Mouse (Mus musculus) forebrain, embryonic 12.5 days (tissue): ENCODE data around the gene Hmga1. TPM values are rescaled to one million over a fixed set of nuclear protein-coding genes. Genes with fewer than 3 reads are reported as not detected.
A peak's percentile ranks its signal among the peaks of the same experiment; 100 is the strongest.

ENCODE experiments used
- ATAC-seq: fragments of 200-750 bp; cut with Nextera tagmentation; 2 replicates; pipeline ENCODE4 v1.8.0; 2017; ENCODE audit warnings: moderate TSS enrichment; ENCODE audit not compliant: low FRiP score
- H3K27ac ChIP-seq: fragments of 300-500 bp; sonication (generic); 2 replicates; pipeline ENCODE4 v1.5.1; 2016; ENCODE audit warnings: mild to moderate bottlenecking
- H3K27me3 ChIP-seq: fragments of 300-500 bp; sonication (generic); 2 replicates; pipeline ENCODE4 v1.6.1; 2016; ENCODE audit warnings: mild to moderate bottlenecking
- H3K36me3 ChIP-seq: fragments of 300-500 bp; sonication (generic); replicated peaks from 2 replicates; pipeline ENCODE4 v1.6.1; 2016; ENCODE audit warnings: mild to moderate bottlenecking
- H3K4me1 ChIP-seq: fragments of 300-500 bp; sonication (generic); 2 replicates; pipeline ENCODE4 v1.6.1; 2016
- H3K4me2 ChIP-seq: fragments of 300-500 bp; sonication (generic); 2 replicates; pipeline ENCODE4 v1.6.1; 2016; ENCODE audit warnings: mild to moderate bottlenecking, moderate library complexity
- H3K4me3 ChIP-seq: fragments of 300-500 bp; sonication (generic); replicated peaks from 2 replicates; pipeline ENCODE4 v1.5.1; 2016; ENCODE audit warnings: mild to moderate bottlenecking
- H3K9ac ChIP-seq: fragments of 300-500 bp; sonication (generic); 2 replicates; pipeline ENCODE4 v1.6.1; 2016; ENCODE audit warnings: mild to moderate bottlenecking
- H3K9me3 ChIP-seq: fragments of 300-500 bp; sonication (generic); 2 replicates; pipeline ENCODE4 v1.6.1; 2016
- WGBS: fragments of 180-500 bp; shearing (Covaris S2); methylation state at CpG from one replicate; pipeline ENCODE4 v1.1.7; 2016; 5-methylcytosine and 5-hydroxymethylcytosine counted together
- polyA plus RNA-seq: library from polyadenylated mRNA; unstranded; fragments of >200 nt; fragmentation: Nextera tagmentation; extraction: Ambion mirVana; gene quantifications from 2 replicates; pipeline ENCODE4 v1.2.1, GENCODE M21; 2016

Gene Hmga1
- polyA plus RNA-seq, 1 experiment from 2014 or later: 214 TPM

DNA sequence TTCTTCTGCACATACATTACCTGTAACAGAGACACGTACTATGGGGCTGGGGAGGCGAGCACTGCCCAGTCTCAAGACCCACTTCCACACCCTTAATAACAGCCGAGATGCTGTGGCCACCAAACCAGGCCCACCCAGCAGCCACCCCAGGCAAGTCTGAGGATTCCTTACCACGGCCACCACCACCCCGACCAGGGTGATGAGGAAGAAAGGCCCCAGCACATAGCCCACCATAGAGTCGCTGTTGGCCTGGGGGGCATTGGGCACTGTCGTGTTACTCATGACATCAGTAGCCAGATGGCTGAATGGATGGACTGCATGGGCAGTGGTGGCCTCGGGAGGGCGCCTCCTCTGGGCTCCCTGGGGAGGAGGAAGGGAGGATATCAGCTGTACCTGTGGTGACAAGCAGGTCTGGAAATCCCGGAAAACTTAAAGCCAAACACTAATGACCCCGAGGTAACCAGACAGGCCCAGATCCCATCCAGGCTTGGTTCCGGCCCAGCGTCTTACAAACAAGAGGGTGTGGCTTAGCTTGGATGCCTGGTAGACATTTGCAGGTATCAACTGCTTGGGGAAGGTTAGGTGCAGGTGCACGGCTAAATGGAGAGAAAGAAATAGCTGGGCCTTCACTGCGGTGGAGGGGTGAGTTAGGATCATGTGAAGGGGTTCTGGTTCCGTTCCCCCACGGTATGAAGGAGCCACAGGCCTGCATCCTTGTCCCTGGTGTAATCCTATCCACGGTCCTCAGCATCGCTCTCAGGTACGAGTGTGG, 8.3 kb downstream of the Hmga1 start:
- Histone ChIP-seq H3K36me3 (peaks cover 14% of the 10 kb centered on the region), H3K4me2 (peak overlapping the region; percentile 91), H3K9ac (peak overlapping the region; percentile 65), H3K4me1 (peaks cover 42% of the 10 kb centered on the region), H3K27me3 (peaks cover 5% of the 10 kb centered on the region; the same call in 1 of the 2 replicates), H3K4me3 (peak overlapping the region; percentile 58), H3K27ac (no peak overlapping the region), H3K9me3 (no peaks in the 10 kb centered on the region)
- 11% methylated on average over 20 of the region's 20 CpGs for WGBS
- ATAC-seq: no peak

DNA sequence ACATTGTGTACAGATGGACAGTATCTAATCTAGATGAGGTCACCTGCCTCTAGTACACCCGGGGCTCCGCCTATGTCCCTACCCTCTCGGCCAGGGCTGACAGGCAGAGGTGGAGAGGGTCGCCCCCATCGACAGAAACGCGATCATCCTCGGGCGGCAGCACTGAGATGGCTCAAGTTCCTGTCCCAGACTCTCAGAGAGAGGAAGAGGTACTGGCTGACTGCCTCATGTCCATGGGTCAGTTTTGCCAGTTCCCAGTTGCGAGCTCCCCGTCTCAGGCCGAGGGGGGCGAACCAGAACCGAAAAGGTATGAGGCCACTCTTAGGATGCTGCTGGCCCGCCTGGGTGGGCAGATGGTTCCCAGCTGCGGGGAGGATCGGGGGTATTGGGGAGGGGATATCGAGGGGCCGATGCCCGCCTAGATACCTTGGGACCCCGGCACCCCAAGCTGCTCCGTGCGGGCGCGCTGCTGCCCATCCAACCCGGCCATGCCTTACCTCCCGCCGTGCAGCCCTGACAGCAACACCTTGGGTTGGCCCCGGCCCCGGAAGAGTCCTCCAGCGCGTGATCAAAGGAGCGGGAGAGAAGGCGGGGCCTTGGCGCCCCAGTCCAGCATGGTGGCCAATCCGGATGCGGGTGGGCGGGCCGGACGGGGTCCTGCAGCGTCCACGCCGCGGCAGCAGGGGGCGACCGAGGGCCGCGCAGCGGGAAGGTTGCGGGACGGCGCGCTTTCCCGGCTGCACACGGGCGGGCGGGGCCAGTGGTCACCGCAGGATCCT, 9.1 kb downstream of the Hmga1 start, which contains the start of gene AI413582:
TSS of gene AI413582 (minus strand) at position 594 of the 779 bp plus-strand sequence.
- under 1% methylated on average over 58 of the region's 58 CpGs for WGBS
- H3K4me2 ChIP-seq: peak within 1 kb of the TSS; percentile 91
- H3K9ac ChIP-seq: peak within 1 kb of the TSS; percentile 65
- peak; percentile 95 for ATAC-seq
- H3K36me3 ChIP-seq: peaks cover 14% of the 10 kb centered on the region
- H3K9me3 ChIP-seq: no peaks in the 10 kb centered on the region
- peaks cover 5% of the 10 kb centered on the region; the same call in 1 of the 2 replicates for H3K27me3 ChIP-seq
- peaks cover 35% of the 10 kb centered on the region for H3K4me1 ChIP-seq
- peak within 1 kb of the TSS; percentile 58 for H3K4me3 ChIP-seq
- H3K27ac ChIP-seq: 0 out of 2 replicates have a peak within 1 kb of the TSS, but pooled peaks have one; percentile 39

DNA sequence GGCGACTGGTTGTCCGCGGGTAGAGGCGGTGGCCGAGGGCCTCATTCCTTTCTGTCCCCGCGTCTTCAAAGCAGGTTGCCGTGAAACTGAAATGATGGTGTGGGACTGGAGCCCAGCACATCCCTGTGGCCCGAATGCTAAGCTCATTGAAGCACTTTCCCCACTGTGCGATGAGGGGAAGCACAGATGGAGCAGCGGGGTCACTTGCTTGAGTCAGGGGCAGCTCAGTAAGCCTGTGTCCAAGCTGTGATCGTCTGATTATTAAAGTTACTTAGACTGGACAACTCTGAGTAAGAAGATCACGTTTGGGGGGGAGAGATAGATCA, 9.6 kb downstream of the Hmga1 start:
- 0 out of 2 replicates have a peak overlapping the region, but pooled peaks have one; percentile 25 for H3K27ac ChIP-seq
- H3K9me3 ChIP-seq: no peaks in the 10 kb centered on the region
- H3K4me3 ChIP-seq: peak overlapping the region; percentile 58
- peak overlapping the region; percentile 91 for H3K4me2 ChIP-seq
- H3K9ac ChIP-seq: peak overlapping the region; percentile 60
- no peak for ATAC-seq
- peaks cover 5% of the 10 kb centered on the region; the same call in 1 of the 2 replicates for H3K27me3 ChIP-seq
- peaks cover 11% of the 10 kb centered on the region for H3K36me3 ChIP-seq
- H3K4me1 ChIP-seq: peaks cover 34% of the 10 kb centered on the region
- under 1% methylated on average over 13 of the region's 13 CpGs for WGBS

DNA sequence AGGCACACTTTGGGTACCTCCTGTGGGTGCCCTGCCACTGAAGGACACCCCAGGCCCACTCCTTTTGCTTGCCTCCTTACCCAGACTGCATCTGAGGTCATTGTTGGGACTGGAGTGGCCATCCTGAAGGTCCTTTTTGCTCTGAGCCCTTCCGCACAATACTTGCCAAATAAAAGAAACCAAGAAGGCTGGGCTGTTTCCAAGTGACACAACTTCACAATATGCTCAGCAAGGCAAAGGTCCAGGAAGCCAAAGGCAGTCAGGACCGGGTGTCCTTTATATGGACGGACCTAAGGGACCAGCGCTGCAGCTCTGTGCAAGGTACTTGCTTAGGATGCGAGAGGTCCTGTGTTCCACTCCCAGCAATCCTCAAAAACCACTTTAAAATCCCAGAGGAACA, 11.9 kb downstream of the Hmga1 start:
- H3K4me1 ChIP-seq: peaks cover 29% of the 10 kb centered on the region

DNA sequence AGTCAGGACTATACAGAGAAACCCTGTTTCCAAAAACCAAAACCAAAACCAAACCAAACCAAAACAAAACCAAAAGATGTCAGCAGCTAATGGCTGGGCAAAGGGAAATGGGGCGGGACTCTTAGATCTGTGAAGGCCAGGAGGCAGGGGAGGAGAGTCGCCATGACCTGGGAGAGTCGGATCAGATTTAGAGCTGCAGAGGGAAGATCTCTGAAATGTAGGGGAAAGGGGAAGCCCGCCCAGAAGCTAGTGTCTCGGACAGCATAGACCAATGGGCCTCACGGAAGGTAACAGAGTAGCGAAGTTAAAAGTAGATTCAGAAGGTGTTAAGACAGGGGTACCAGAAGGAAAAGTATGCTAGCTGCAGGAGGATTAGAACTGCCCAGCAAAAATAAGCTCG, 15.0 kb downstream of the Hmga1 start:
- peaks cover 4% of the 10 kb centered on the region for H3K4me1 ChIP-seq
- H3K27ac ChIP-seq: no peak overlapping the region
- peaks cover 28% of the 10 kb centered on the region for H3K36me3 ChIP-seq
- H3K4me2 ChIP-seq: no peak overlapping the region
- H3K9ac ChIP-seq: no peak overlapping the region
- H3K27me3 ChIP-seq: peaks cover 5% of the 10 kb centered on the region; the same call in 1 of the 2 replicates
- no peaks in the 10 kb centered on the region for H3K9me3 ChIP-seq
- ATAC-seq: no peak
- H3K4me3 ChIP-seq: no peak overlapping the region
- WGBS: 84% methylated on average over 8 of the region's 8 CpGs

More for the DNA sequence above, 11.9 kb downstream of the Hmga1 start:
- no peak for ATAC-seq
- Histone ChIP-seq H3K36me3 (peaks cover 3% of the 10 kb centered on the region; the same call in 1 of the 2 replicates), H3K9me3 (no peaks in the 10 kb centered on the region), H3K4me3 (no peak overlapping the region), H3K9ac (no peak overlapping the region), H3K27ac (no peak overlapping the region), H3K4me2 (no peak overlapping the region), H3K27me3 (peaks cover 5% of the 10 kb centered on the region; the same call in 1 of the 2 replicates)
- WGBS: 91% methylated on average over 5 of the region's 5 CpGs

DNA sequence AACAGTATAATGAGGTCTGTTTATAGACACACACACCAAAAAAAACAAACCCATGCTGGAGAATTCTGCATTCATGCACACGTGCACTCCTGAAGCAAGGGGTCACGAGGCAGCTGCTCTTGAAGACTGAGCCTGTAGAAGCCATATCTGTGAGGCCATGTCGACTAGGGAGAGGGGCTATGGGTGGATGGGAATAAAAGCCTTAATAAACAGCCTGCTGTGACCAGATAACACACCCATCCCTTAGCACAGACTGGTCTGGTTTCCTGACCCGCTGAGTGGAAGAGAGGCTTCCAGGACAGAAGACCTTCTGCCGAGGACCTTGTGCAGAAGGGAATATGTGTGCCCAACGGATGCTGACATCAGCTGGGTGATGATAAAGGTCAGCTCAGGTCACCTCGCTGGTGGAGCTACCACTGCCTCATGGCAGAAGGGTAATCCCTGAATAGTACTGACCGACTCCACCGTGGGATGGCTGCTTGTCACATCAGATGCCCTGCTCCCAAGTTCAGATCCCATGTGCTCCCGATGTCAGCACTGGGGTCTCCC, 17.5 kb downstream of the Hmga1 start:
- no peak for ATAC-seq
- H3K9ac ChIP-seq: no peak overlapping the region
- no peaks in the 10 kb centered on the region for H3K4me1 ChIP-seq
- H3K27ac ChIP-seq: no peak overlapping the region
- H3K4me2 ChIP-seq: no peak overlapping the region
- 88% methylated on average over 10 of the region's 10 CpGs for WGBS
- H3K9me3 ChIP-seq: no peaks in the 10 kb centered on the region
- no peak overlapping the region for H3K4me3 ChIP-seq
- peaks cover 49% of the 10 kb centered on the region for H3K36me3 ChIP-seq
- H3K27me3 ChIP-seq: no peaks in the 10 kb centered on the region

DNA sequence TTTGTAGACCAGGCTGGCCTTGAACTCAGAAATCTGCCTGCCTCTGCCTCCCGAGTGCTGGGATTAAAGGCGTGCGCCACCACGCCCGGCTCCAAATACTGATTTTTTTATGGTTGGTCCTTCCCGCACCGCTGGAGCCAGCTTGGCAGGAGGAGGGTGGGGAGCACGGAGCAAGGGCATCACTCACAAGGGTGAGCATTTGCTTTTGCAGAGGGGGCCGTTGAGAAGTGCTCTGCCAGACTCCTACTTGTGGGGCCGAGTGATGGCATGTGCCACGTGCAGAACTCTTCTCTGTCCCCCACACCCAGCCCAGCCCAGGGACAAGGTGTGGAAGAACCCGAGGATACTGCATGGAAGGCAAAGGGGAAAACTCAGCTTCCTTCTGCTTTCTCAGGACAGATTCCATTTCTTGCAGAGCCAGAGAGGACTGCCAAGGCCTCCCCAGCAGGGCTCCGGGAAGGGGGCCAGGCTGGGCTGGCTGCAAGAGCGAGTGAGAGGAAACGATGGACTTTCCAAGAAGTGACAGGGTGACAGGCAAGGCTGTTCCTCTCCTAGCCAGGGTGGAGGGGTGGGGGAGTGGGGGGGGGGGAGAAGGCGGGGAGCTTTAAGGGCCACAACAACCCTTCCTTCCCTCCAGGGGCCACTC, 18.3 kb downstream of the Hmga1 start:
- H3K4me1 ChIP-seq: no peaks in the 10 kb centered on the region
- no peak for ATAC-seq

DNA sequence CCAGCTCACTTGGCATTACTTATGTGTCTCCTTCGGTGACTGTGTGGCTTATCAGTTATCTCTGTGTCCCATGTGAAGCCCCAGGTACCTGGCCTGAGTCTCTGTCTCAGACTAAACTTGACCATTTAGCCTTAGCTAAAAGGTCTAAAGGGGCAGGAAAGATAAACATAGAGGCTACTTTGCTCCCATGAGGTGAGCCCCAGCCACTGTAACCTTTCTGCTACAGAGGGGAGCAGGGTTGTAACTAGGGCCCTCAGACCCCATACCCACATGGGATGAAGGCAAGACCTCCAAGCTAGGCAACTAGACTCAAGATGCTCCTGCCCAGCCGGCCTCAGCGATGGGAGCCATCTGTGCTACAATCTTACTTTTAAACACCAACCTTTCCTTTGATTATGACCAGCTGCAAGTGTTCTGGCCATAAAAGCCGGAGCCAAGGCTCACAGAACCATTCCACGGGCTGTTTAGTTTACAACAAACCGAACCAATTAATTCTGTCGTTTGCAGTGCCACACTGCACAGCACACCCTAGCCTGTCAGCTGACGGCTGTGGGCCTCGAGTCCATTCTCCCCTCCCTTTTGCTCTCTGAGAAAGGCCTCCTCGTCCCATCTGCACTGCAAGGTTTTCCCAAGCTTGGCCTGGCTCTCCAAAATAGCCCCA, 18.9 kb downstream of the Hmga1 start:
- Histone ChIP-seq H3K36me3 (peaks cover 63% of the 10 kb centered on the region), H3K9ac (no peak overlapping the region), H3K4me3 (no peak overlapping the region), H3K27ac (no peak overlapping the region), H3K9me3 (no peaks in the 10 kb centered on the region), H3K4me2 (no peak overlapping the region), H3K4me1 (no peaks in the 10 kb centered on the region), H3K27me3 (no peaks in the 10 kb centered on the region)
- 89% methylated on average over 10 of the region's 10 CpGs for WGBS
- ATAC-seq: no peak

More for the DNA sequence above, 18.3 kb downstream of the Hmga1 start:
- no peak overlapping the region for H3K27ac ChIP-seq
- H3K27me3 ChIP-seq: no peaks in the 10 kb centered on the region
- no peak overlapping the region for H3K9ac ChIP-seq
- no peaks in the 10 kb centered on the region for H3K9me3 ChIP-seq
- H3K36me3 ChIP-seq: peaks cover 56% of the 10 kb centered on the region
- H3K4me2 ChIP-seq: no peak overlapping the region
- no peak overlapping the region for H3K4me3 ChIP-seq
- WGBS: 91% methylated on average over 15 of the region's 16 CpGs

DNA sequence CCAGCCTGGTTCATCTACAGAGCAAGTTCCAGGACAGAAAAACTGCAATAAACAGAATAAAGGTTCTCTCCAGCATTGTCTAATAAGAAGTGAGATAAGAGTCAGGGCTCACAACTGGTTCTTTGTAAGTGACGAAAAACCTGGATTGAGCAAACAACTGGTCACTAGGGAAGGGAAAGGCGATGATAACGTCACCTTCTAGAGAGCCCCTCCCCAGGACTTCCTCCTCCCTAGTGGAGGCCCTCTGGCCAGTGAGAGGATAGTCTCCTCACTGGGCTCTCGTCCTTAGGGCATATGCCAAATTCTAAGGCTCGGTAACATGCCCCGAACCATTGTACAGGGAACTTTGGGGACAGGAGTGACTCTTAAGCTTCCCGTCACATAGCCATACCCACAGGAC, 19.8 kb downstream of the Hmga1 start:
- H3K36me3 ChIP-seq: peaks cover 71% of the 10 kb centered on the region
- H3K27me3 ChIP-seq: no peaks in the 10 kb centered on the region
- 90% methylated on average over 7 of the region's 7 CpGs for WGBS
- H3K9me3 ChIP-seq: no peaks in the 10 kb centered on the region
- no peaks in the 10 kb centered on the region for H3K4me1 ChIP-seq
- no peak overlapping the region for H3K27ac ChIP-seq
- no peak overlapping the region for H3K4me3 ChIP-seq
- no peak overlapping the region for H3K9ac ChIP-seq
- no peak overlapping the region for H3K4me2 ChIP-seq
- ATAC-seq: no peak

DNA sequence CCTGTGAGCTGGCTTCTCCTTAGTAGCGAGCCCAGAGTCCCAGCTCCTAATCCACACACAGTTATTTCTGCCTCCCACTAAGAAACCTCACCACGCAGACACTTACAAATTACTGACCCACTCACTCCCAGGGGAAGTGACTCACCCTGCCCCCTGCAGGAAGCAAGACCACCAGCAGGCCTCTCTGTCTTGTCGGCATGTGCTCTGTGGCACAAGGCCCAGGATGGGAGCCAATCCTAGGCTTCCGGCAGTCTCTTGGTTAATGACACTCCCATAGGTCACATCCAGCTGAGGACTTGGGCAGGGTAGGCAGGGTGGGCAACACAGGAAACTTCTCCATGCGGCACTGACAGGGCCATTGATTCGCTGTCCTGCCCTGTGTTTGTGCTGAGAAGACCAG, 21.2 kb downstream of the Hmga1 start:
- H3K4me3 ChIP-seq: no peak overlapping the region
- no peaks in the 10 kb centered on the region for H3K27me3 ChIP-seq
- H3K27ac ChIP-seq: no peak overlapping the region
- H3K9ac ChIP-seq: no peak overlapping the region
- H3K9me3 ChIP-seq: no peaks in the 10 kb centered on the region
- ATAC-seq: no peak
- no peak overlapping the region for H3K4me2 ChIP-seq
- 87% methylated on average over 6 of the region's 6 CpGs for WGBS
- no peaks in the 10 kb centered on the region for H3K4me1 ChIP-seq
- H3K36me3 ChIP-seq: peaks cover 81% of the 10 kb centered on the region

DNA sequence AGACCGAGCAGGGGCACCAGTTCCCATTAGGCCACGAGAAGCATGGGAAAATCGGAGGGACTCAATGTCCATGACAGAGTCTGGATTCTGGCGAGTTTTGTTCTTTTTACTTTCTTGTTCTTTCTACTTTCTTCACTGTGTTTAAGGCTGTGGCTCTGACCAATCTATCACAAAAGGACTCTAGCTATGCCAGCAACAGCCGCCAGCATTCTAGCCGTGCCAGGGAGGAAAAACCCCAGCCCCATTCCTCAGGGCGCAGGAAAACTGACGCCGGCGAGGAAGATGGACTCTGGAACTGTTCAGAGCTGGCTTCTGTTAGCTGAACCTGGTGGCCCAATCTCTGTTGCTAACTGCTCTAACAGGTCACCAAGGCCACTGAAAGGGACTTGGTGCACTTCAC, 22.2 kb downstream of the Hmga1 start:
- H3K4me2 ChIP-seq: no peak overlapping the region
- H3K9me3 ChIP-seq: no peaks in the 10 kb centered on the region
- ATAC-seq: no peak
- WGBS: 92% methylated on average over 10 of the region's 10 CpGs
- H3K27ac ChIP-seq: no peak overlapping the region
- H3K36me3 ChIP-seq: peaks cover 91% of the 10 kb centered on the region
- no peak overlapping the region for H3K4me3 ChIP-seq
- no peak overlapping the region for H3K9ac ChIP-seq
- H3K4me1 ChIP-seq: no peaks in the 10 kb centered on the region
- no peaks in the 10 kb centered on the region for H3K27me3 ChIP-seq
